Mouse (Mus musculus): ENCODE measurements at regions not wholly inside any gene's neighbourhood (a gene's known extent, or its start where the extent isn't known, plus 50 kb on each side); places are given as distances from the start of the nearest gene placed in this dataset.

- no peak for TF ChIP-seq CTCF (IDR thresholded peaks at IDR 0.05; ENCODE audit: extremely low read depth, insufficient read depth, low read length)
- TF ChIP-seq POLR2A (IDR thresholded peaks at IDR 0.05; ENCODE audit: extremely low read depth, insufficient read depth, low read length), result no peak
Measured at GRCm38 (mm10) chr1:42756497-42756896, 60.9 kb downstream of the Pou3f3 start.
